Mouse (Mus musculus) brain, embryonic 14.5 days (tissue): ENCODE data around the gene Mettl25. TPM values are rescaled to one million over a fixed set of nuclear protein-coding genes. Genes with fewer than 3 reads are reported as not detected.

Experiments used
- DNase-seq: peaks from one replicate; pipeline ENCODE4 v3.0.0-alpha.2; 2011; ENCODE audit warnings: low read depth
- CTCF ChIP-seq: fragments of 200-500 bp; IDR thresholded peaks from 2 replicates; pipeline ENCODE4 v1.5.1; 2012; ENCODE audit warnings: inconsistent platforms, mild to moderate bottlenecking, moderate library complexity, borderline replicate concordance; ENCODE audit not compliant: insufficient read depth, insufficient read length; ENCODE audit errors: extremely low read depth
- POLR2A ChIP-seq: fragments of 200-500 bp; IDR thresholded peaks from 2 replicates; pipeline ENCODE4 v1.6.1; 2012; ENCODE audit warnings: mild to moderate bottlenecking, inconsistent platforms, borderline replicate concordance; ENCODE audit not compliant: poor library complexity, insufficient read depth, insufficient read length, severe bottlenecking; ENCODE audit errors: extremely low read depth
- polyA plus RNA-seq: library from polyadenylated mRNA; depleted of rRNA; stranded (reverse); fragments of >200 nt; gene quantifications from 2 replicates; pipeline ENCODE4 v1.2.3, GENCODE M21; 2012; rRNA removed

Mettl25 gene
- 16.4 and 16.5 TPM in 2 replicates for polyA plus RNA-seq

DNA sequence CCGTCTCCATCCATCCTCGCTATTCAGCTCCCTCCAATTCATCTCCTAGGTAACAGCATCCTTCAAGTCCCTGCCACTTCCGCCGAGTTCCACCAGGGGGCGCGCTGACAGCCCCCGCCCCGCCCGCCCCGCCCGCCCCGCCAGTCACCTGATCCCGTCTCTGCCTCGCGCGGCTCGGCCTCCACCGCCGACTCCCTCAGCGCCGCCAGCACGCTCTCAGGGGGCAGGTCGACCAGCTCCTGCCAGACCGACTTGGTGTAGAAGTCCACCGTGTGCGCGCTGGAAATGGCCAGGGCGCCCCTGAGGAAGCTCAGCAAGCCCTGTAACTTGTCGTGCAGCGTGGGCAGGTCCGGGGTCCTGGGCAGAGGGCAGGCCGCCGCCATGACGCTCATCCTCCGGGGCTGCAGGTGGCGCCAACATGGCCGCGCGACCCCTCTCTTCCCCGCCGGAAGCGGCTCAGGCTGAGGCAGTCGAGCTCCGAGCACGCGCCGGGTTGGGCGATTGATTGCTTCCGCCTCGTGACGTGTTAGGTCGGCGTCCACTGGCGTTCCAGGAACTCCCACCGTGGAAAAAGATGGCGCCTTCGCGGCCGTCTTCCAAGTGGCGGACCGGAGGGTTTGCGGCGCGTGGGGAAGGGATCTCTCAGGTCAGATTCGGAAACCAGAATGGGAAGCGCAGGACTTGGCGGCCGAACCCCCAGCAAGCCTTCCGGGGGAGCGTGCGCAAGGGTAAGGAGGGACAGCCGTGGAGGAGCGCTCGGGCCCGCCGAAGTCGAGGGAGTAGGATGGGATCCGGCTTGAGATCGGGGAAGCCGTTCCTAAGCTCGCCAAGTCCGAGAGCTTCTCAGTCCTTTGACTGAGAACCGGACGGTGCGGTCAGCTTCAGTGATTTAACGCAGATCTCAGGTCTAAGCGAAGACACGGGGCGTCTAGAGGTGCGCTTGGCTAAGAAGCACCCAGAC is at the start of gene Mettl25, which contains the start of gene Ccdc59:
Gene Mettl25, minus strand, starts transcription at position 453 of the 961 bp plus-strand sequence.
Gene Ccdc59, plus strand, starts transcription at position 140 of the 961 bp plus-strand sequence.
- DNase-seq = peak; percentile 99
- peak; percentile 62 for TF ChIP-seq POLR2A
- peak; percentile 69 for TF ChIP-seq CTCF

DNA sequence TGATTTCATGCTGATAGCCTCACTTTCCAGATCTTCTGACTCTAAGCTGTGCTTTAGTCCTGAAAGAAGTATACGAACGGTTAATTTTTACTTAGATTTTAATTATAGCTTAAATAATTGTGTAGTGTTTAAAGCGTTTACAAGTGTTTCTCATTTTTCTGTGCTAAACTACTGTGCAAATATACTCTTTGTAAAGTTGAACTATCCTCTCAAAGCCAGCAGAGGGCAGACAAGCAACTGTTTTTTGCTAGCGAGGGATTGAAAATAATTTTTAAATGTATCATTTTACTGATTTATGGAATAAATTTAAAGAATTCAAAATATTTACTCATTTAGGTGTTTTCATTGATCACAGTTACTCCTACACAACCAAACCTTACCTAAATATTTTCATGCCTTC is 26.1 kb upstream of the Mettl25 start:
- peak; percentile 62 for DNase-seq
- no peak for TF ChIP-seq POLR2A
- TF ChIP-seq CTCF = no peak

DNA sequence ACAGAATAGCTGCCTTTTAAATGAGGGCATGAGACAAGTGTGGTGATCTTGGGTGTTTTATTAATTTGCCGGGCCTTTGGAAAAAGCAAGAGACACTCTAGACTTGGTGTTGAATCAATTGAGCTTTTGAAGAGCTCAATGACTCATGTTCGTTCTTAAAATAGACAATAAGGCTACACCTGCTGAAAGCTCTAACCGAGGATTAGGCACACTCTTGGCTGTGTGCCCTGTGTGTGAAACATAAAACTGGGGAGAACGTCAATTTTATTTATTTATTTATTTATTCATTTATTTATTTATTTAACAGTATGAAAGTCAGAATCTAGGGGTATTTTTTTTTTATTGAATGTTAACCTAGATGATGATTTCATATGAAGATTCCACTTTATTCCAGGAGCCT is 10.0 kb upstream of the Mettl25 start:
- no peak for DNase-seq
- no peak for TF ChIP-seq CTCF
- no peak for TF ChIP-seq POLR2A

DNA sequence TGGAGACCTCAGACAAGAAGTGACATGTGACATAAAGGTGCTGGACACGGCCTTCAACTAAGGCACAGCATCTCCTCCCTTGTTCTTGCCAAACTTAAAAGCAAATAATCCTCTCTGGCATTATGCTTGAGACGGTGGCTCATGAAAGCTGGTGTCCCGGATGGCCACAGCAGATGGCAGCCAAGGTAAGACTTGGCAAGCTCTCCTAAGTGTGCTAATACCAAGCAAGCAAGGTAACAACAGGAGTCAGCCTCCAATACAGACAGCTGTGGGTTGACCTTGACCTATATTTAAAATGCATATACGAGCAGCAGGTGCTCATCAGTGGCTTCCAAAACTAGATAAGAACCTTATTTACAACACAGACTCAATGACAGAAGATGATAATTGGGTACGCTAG is 9.1 kb upstream of the Mettl25 start:
- DNase-seq = no peak
- TF ChIP-seq POLR2A = no peak
- TF ChIP-seq CTCF = no peak

DNA sequence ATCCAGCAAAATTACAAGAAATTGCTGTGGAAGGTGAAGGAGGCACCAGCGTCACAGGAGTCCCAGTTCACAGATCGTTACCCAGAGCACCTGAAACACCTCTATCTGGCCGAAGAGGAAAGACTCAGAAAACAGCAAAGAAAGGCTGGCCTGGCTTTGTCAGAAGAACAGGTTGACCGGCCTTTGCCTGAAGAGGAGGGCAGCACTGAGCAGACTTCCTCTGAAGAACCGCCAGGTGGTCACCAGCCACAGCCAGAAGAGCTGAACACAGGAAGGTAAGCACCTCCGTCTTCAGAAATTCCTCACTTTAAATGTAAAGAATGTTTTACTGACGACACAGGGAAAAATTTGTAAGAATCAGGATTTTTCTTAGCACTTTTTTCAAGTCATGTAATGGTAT is 1.4 kb upstream of the Mettl25 start:
- DNase-seq = no peak
- TF ChIP-seq POLR2A (no peak), CTCF (no peak)

DNA sequence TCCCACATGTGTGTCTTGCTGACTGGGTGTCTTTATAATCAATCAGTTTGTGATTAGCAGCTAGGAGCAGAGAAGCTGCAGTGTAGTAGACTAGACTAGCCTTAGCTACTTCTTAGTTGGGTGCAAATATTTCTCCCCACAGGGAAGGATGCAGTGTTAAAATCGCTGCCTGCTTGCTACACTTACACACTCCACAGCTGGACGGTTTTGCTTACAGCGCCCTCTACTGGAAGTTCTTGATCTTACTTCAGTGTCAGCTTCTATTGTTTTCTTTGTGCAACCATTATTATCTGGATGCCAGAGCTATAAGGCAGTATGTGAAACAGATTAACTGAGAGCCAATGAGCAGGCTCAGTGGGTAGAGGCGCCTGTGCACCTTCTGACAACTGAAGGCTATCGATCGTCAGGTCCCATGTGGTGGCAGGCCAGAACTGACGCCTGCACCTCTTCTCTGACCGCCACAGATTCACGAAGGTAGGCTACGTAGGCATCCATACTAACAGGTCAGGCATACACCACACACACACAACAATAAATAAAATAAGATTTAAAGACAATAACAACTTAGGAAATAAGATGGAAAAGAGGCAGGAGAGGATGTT is 6.5 kb downstream of the Mettl25 start:
- TF ChIP-seq POLR2A (no peak), CTCF (peak; percentile 52; the same call in 1 of the 2 replicates)

DNA sequence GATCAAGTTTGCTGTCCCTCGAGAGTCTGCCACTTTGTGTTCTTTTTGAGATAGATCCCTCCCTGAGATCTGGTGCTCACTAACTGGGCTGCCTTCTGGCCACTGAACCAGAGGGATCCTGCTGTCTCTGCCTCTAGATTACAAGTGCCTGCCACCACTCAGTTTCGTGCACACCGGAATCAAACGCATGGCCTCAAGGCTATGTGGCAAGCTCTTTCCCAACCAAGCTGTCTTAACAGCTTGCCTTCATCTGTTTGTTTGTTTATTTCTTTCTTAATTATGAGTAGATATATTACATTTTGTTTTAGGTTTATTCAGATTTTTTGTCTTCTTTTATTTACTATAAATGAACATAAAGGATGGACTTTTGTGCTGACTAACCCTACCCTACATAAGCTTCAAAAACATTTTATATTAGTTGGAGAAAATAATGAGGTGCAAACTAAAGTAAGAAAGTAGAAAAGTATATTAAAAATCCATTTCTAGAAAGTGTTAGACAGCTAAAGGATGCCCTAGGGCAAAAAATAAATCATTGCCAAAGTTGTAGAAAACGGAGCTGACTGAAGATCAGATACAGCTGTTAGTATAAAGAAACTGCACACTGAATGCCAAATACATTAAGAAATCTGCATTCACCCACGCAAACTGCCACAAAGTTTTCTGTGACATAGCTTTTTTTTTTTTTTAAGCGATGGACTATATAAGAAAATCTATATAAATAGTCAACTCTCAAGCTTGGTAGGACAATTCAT is 34.7 kb downstream of the Mettl25 start:
- TF ChIP-seq CTCF (no peak), POLR2A (no peak)
- no peak for DNase-seq

More for the DNA sequence above, 6.5 kb downstream of the Mettl25 start:
- DNase-seq = peak; percentile 55

DNA sequence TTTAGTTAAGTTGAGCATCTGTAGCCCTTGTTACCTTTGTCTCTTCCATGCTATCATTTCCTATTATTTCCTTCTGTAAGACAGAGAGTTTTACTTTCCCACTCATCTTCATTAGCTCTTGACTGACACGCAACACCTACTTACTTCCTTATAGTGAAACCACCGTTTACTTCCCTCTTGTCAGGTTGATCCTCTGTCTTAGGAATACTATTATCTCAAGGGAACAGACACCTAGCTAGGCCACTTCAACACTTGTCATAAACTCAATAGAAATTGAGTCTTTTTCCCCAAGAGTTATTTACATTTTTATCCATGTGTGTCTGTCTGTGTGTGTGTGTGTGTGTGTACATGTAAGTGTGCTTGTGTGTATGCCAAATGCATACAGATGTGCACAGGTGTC is 37.7 kb downstream of the Mettl25 start:
- no peak for DNase-seq
- no peak for TF ChIP-seq CTCF
- no peak for TF ChIP-seq POLR2A

DNA sequence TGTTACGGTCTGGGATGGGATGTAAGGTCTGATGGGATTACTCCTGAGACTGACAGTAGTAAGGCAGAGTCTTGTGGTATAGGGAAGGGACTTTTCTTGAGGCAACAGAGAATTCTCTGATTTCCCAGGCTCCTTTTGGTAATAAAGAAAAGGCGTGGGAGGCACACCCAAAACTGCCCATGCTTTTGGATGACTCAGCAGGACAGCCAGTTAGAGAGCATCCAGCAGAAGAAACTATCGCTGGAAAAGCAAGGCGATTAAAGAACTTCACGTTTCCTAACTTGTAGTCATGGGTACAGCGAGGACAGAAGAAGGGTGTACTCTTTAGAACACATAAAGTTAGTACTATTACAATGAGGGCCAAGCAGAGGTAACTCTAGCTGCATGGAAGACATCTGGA is 39.0 kb downstream of the Mettl25 start:
- TF ChIP-seq CTCF (no peak), POLR2A (no peak)
- no peak for DNase-seq

DNA sequence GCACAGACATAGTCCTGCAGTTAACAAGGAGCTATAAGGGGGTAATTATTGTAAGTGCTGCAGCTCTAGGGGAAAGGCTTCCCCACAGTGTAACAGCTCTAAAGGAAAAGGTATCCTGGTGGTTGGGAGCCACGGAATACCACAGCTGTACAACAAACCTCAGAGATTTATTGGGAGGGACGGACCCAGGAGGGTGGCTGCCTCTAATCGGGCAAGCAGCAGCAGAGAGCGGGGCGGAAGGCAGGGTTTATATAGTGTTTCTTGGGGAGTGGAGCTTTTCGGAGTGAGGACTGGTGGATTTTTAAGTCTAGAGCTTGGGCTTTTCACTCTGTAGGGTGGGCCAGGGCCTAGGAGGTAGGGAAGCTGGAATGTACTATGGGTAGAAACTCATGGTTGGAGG is 40.0 kb downstream of the Mettl25 start:
- TF ChIP-seq POLR2A (no peak), CTCF (no peak)
- DNase-seq = no peak

DNA sequence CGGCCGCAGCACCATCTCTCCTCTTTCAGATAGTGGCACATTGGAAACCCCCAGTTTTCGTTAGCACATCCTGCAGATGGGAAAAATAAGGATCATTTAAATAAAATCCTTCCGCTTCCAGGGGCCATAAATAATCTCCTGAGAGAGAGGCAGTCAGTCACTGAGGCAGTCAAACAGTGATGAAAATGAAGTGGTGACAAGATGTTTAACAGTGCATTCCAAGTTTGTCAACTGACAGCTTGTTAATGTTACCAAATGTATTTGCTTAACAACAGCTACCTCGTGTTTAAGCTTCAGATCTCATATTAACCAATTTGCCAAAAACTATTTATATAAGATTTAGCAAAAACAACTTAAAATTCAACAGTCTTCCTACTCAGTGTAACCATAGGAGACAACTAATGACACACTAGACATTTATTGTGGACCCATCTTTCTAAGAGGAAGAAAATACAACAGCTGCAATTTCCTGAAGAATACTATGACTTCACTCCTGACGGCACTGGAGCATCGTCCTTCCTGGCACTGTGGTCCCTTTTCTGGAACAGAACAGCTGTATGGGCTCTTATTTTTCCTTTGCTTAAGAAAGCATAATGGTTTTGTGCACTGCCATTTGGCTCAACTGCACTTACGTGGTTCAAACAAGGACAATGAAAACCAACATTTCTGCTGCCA is 43.8 kb downstream of the Mettl25 start:
- DNase-seq = peak; percentile 38
- TF ChIP-seq CTCF = no peak
- TF ChIP-seq POLR2A = no peak
